Mouse (Mus musculus) spleen, postnatal 10 days (tissue): ENCODE results near the gene Gria3.

Experiments
- DNase-seq, 2 experiments: peaks; one replicate each; pipeline ENCODE4 v3.0.0; 2021 to 2022; ENCODE audit warnings: low spot score in 2 of 2

The Gria3 gene

DNA sequence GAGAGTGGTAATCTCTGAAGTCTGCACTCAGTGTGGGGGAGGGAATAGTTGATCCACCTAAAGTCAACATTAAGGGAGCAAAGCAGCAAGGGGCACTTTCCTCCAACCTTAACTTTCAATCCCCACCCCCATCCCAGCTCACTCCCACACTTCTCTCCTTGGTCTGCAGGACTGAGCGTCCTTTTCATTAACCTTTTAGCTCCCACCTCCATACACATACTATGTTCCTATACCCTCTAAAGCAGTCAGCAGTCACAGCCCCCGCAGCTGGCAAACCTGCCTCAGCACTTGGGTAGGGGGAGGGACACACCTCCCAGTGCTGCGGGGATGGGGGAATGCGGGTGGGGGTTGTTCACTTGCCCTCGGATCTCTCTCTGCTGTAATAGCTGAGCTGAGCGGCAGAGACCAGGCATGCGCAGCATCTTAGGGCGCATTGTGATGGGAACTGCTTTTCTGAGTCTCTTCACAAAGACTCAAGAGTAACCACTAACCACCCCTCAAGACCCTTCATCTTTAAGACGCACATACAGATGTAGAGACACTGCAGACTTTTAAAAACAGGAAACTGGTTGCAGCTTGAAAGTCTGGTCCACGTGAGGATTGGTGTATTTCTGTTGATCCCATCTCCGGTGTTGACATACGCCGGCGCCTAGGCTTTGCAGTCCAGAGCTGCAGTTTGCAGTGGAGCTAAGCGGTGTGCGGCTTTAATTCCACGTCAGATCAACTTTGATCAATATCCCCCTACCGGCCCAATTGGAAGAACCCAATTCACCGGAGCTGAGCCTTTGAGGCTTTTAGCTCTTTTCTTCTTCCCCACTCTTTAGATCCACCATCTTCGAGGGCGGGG, at the start of gene Gria3:
Gene Gria3, plus strand, starts transcription at position 797 of the 847 bp plus-strand sequence.
- peak in 1 of 2 experiments; percentile 13 for DNase-seq

DNA sequence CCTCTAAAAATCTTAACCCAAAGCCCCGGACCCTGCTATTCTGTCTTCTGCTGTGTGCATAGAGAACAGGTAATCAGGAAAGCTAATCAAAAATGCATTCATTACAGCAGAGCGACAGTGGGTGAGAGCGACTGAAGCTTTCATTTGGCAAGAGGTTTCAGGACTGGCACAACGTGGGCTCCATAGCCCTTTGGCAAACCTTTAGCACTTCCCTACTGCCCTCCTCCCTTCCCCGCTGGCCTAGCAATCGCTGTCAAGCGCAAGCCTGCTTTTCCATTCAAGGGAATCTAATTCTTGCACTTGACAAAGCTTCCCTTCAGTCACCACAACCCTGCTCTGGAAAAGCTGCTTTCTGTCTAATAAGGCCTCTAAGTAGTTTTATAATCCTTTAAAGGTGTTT, 13.6 kb upstream of the Gria3 start:
- no peak for DNase-seq

DNA sequence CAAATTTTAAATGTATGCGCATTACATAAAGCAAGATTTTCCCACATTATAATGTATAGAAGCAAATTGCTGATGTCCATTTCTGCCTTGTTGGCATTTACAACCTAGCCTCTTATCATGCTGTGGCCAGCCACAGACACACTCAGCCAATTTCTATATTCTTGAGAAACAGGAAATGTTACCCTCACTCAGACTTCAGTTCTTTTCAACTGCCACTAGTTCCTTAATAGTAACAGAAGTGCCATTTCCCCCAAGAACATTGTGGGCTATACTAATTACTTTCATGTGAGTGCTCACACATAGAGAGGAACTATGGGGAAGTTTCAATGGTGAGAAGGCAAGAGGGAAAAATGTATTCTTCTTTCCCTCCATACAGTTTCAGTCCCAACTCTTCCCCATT, 11.6 kb upstream of the Gria3 start:
- no peak for DNase-seq

DNA sequence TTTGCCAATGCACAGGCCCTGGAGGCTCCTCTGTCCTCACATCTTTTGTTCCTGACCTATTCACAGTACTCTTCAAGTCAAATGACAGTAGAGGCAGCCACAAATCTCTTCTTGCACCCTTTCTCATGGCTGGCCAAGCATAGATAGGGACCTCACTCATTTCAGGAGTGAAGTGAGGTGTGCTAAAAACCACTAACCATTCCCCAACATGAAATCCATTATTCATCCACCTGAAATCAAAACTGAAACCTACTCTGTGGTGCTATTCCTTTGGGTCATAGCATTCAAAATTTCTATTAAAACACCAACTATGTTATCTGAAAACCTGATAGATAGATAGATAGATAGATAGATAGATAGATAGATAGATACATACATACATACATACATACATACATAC, 2.2 kb upstream of the Gria3 start:
- no peak for DNase-seq

DNA sequence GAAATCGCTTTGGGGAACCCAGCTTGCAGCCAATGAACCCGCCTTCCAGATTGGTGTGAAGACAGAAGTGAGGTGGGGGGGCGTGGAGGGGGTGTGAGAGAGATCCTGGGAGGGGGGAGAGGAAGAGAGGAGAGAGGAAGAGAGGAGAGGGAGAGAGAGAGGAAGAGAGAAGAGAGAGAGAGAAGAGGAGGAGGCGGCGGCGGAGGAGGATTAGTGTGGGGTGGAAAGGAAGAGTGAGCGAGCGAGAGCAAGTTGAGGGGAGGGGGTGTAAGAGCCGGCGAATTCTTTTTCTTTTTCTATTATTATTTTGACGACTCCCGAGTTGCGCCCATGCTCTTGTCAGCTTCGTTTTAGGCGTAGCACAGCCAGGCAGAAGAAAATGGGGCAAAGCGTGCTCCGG, 532 bp downstream of the Gria3 start:
- DNase-seq, result peak in 1 of 2 experiments; percentile 9

DNA sequence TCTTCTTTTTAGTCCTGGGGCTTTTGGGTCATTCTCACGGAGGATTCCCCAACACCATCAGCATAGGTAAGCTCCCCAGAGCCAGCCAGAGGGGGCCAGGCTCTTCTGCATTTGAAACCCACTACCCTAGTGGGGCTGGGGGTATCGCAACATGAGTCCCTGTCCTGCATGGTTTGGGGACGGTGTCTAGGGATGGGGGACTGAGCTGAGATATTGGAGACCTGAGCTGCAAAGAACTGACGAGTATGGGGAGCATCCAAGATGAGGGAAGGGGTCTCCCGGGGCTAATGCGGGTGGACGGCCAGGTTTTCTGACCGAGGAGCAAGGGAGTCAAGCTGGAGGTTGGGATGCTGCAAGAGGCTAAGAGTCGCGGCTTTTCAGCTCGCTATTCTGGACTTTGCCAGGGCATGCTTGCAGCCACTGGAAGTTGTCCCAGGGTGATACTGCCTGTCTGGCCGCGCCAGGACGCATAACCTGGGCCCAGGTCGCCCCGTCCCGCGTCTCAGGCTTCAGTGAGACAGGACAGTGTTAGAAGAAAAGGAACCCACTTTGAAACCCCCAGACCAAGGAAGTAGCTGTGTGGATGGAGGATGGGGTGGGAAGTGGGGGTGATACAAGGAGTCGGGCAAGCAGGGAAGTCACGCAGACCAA, 1.1 kb downstream of the Gria3 start:
- peak; percentile 7 to 10 for DNase-seq

DNA sequence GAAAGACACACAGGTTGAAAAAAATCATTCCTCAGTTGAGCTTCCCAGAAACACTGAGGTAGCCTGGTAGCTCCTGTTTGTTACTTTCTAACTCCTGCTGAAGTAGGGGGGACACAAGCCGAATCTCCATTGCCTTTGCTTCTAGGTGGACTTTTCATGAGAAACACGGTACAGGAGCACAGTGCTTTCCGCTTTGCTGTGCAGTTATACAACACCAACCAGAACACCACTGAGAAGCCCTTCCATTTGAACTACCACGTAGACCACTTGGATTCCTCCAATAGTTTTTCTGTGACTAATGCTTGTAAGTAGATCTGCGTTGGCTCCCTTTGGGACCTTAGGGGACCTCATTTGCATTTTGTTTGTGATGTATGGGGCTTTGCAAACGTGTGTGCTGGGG, 2.0 kb downstream of the Gria3 start:
- no peak for DNase-seq

DNA sequence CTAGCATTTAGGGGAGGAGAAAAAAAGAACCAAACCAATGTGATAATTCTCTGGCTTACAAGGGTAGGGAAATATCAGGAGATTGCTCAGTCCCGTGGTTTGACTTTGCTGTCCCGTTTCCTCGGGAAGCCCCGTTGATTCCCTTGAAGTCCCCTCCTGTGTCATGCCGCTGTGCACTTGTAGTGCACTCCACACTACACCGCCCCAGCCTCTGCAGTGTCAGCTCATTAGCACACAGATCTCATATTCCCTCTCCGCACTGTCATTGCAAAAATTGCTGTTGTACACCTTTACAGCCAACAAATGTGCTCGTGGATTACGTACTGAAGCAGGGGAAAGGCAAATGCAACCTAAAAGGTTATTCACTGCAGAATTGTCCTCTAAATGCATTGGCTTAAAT, 5.6 kb downstream of the Gria3 start:
- no peak for DNase-seq

DNA sequence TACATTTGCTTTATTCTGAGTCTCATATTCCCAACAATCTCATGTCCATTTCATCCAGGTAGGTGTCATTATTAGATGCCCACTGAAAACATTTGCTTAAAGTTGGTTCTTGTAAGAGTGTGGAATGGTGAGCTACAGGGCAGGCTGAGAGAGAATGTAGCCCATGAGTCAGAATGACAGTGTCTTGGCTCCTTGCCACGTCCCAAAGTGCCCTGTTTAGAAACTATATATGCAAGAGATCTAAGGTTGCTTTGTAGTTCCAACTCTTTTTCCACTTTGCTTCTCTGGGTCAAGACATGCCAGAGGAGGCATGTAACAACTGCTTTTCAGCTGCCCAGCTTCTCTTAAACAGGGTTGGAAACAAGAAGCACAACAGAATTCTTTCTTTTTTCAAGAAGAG, 9.1 kb downstream of the Gria3 start:
- no peak for DNase-seq

DNA sequence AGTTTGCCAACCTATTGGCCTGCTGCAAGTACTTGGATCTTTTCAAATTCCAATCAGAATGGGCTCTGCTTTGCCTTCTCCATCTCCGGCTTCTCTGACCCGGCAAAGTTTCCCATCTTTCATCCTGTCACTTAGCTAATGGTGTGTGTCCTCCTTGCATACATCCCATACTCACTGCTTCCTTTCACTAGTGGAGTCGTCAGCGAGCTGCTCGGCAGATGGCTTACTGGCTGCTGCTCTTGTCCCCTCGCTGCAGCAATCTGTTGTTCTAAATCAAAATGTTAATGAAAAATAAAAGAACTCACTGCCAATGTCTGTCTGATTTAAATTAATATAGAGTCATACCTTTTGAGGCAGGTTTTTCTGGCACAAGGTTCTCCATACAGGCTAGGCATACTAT, 25.0 kb downstream of the Gria3 start:
- no peak for DNase-seq

DNA sequence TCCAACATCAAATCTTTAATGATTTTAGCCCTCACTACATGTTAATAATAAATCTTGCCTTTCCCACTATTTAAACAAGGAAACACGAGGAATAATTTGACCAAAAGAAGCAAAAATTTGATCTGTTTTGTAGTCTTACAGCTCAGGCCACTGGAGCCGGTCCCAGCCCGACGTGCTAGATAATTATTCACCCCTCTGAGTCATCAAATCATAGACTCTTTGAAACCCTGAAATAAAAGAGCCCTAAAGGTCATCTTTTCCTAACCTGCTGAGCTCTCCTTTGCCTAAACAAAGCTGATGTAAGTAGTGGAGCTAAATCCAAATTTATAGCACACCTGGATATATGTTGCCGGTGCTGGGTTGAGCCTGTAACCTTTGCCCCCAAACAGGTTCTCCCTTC, 27.4 kb downstream of the Gria3 start:
- DNase-seq, result no peak

DNA sequence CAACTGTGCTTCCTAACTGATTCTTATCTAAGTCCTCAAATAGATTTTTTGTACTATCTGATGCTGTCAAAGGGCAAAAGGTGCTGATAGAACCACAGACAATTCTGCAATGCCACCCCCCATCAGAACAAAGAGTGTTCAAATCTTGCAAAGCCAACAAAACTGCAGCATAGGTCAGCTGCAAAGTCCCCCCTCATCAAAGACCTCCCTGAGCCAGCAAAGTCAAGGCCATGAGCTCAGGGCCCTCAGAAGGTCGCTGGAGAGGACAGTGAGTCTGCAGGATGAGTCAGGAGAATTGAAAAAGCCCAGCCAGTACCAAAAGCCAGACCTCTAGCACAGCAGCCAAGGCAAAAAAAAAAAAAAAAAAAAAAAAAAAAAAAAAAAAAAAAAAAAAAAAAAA, 34.9 kb downstream of the Gria3 start:
- no peak for DNase-seq

DNA sequence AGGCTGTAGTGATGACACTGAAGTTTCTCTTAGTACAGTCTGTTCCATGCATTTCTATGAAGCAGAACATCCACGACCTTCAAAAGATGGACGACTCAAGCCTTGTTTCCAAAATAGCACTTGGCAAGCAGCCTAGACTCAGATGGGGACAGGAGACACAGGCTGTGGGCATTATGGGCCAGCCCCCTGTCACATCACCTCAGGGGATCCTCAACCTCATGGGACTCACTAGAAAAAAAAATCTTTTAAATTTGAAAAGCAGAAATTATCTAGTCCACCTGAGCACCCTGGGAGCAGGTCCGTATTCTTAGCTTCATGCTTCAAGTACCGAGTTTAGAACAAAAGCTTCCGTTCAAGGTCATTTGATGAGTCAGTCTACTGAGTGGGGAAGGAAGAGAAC, 38.2 kb downstream of the Gria3 start:
- DNase-seq, result no peak

DNA sequence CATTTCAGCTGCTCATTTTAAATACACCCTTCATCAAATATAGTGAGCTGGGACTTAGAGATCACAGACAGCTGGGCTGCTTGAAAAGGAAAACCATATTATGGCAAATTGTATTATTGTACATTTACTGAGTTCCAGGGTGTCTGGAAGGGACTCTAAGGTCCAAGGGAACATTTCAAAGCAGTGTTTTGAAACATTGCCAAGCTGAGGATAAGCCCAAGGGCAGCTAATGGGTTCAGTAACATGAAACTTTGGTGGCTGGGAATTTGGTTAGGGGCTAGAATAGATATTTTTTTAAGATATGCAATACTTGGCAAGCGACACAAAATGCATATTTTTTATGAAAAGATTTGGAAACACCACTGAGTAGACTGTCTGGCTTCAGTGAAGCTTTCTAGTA, 48.2 kb downstream of the Gria3 start:
- DNase-seq, result no peak

DNA sequence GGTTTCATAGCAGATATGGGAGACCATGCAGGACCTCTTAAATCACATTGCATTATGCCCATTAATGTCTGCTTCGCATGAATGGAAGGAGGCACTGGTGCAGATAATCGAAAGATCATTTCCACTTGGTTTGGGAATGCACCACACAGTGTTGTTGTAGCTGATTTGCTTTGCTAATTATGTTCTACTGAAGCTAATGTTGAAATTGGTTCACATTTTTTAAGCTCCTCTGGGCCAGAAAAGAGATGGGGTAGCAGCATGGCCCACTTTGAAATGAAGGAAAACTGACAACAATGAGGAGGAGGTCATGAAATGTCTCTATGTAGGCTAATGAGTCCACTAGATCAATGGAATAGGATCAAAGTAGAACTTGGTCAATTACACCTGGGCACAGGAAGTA, 76.8 kb downstream of the Gria3 start:
- DNase-seq, result no peak

DNA sequence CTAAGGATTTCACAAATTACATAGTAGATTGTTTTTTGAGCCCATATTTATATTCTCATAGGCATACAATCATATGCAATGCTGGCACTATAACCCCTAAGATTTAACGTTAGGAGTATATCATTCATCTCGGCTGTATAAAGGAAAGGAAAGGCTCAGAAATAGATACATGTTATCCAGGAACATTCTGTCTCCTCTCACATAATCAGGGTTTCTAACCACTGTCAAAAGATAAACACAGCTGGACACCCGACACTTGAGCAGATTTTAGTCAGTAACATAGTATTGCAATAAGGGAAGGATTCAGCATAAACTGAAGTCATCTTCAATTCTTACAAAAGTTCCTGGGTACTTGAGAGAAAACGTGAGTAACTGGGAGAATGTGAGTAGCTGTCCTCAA, 95.9 kb downstream of the Gria3 start:
- no peak for DNase-seq

DNA sequence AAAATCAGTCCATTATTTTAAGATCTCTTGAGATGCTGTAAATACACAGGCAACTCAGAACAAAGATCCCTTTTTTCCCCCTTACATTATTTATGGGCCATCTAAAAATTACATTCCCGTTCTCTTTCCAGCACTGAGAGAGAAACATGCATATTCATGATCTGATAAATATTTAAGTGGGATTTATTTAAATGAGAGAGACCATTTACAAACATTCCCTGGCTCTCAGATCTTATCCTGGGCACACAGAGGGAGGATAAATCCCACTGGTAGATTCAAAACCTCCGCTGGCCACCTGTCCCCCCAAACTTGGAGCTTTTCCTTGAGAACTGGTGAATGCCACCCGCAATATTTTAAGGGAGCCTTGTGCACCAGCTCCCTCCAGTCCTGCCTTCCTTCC, 104.7 kb downstream of the Gria3 start:
- DNase-seq, result no peak

DNA sequence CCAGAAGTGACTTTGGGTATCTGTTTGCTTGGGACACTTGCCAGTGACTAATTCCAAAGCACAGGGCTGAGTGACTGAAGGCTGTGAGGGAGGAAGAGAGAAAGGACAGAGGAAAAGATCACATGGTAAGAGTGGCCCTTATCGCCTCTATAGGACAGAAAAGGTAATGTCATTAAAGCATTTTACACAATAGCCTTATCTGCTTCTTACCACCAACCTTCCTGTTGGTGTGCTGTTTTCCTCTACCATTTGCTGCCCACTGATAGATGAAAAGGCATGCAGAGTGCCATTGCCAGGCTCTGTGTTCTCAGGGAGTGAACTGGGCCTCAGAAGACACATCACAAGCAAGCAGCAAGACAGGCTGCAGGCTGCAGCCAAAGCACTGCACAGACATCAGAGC, 107.3 kb downstream of the Gria3 start:
- DNase-seq, result no peak

DNA sequence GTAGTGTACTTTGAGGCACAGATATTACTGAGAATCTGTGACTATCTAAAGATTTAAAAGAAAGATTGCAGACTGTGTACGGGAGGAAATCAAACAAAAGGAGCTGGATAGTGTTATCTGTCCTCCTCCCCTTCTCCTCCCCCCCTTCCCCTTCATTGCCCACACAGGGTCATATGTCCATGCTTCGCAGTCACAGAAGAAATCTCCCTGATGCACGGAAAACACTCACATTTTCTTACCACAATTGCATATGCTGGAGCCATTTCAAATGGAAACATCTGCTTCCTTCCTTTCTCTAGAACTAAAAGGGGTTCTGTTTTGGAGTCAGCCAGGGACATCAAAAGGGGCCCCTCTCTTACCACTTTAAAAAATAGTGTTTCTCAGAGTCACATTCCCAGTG, 114.3 kb downstream of the Gria3 start:
- DNase-seq, result no peak

DNA sequence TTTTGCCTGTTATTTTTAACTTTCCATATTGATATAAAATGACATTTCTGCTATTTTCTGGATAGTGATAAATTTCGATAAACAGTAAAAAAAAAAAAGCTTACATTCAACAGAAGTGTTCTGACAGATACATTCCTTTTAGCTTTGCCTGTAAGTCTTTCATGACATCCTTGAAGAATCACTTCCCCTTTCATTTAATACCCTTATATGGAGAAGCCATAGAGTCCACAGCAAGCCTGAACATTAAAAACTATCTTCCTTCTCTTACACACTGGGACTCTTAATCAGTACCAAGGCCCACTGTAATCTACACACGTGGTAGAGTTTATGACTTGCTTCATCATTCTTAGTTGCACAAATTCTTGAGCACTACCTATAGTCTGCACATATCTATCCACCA, 131.9 kb downstream of the Gria3 start:
- DNase-seq, result no peak

DNA sequence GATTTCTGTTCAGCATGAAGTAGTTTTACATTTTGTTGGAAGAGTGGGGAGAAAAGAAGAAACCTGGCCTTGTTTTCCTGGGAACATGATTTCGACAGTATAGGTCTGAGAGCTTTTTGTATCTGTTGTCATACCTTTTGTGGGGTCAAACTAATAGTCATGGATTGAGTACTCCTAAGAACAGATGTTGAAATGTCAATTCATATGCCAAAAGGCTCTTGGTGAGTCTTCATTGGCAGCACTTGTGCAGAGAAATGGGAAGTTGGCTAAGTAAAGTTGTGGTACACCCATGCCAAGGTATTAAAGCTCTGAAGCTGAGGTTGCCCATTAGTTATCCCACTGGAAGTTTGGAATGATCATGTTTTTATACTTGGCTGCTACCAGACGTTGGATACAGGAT, 135.2 kb downstream of the Gria3 start:
- no peak for DNase-seq

DNA sequence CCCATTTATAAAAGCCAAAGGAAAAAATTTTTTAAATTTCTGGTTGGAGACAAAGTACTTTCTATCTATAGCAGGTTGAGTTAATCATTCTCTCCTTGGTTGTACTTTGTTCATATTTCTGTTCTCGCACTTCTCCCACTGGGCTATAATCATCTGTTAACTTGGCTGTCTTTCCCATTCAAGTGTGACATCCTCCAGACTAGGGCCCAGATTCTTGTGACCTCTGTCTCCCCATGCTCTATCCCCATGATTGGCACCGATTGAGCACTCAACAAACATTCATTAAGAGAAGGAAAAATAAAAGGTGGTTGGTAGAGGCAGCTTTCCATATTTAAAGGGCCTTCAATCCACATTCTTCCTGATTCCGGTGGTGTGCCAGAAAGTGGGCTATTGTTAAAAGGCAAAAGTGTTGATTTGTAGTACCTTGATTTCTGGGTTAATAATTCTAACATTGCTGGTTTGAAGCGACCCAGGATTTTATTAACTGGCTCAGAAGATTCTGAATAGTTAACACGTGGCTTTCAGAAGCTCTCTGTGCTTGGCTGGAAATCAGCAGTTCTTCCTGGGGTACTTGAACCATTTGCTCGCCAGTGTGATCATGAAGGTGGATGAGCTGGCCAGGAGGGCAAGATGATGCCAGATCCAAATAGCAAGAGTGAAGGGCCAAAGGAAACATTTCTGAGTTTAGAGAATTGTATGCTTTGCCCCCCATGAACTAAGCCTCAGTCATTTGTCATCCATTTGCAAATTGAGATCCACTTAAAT, 161.8 kb downstream of the Gria3 start:
- DNase-seq, result no peak

DNA sequence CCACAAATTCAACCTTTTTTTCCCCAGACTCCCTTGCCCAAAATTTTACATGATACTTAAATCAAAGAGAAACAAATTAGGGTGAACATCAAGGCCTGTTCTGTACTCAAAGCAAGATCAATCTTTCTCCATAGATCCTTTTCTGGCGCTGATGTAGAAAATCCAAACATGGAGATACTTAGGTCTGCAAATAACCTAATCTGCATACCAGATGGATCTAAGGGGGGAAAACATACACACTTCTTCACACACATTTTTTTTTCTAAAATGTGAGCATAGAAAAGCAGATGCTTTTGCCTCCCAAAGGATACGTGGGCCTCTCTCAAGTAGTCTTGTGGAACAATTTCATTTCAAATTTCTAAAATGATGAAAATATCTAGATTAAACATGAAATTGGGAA, 164.2 kb downstream of the Gria3 start:
- DNase-seq, result no peak
